In genomic region chr7:46447473-46448165, GRCm38 (mm10) we compare ENCODE assay signal across 19 mouse cellular contexts. TPM values are rescaled to one million over a fixed set of nuclear protein-coding genes. Genes with fewer than 3 reads are reported as not detected.
DNase-seq lines count a peak whose midpoint lies in the region; ATAC-seq and TF ChIP-seq lines count a peak whose summit lies in the region.
"Had no signal": no experiment of that assay in that cellular context is flagged by ENCODE, and none has a peak within 500 bp of the region (broad histone marks: within the 10 kb centered on the region; RNA-seq: fewer than 3 reads in every experiment).

No protein-coding gene starts in this region.

- H3K4me3 ChIP-seq in forebrain, postnatal 0 days (ENCODE audit: low read depth, low read length) = no peak overlapping the region
- H3K4me3 ChIP-seq in forebrain, embryonic 13.5 days = no peak overlapping the region
- no peak overlapping the region for H3K4me3 ChIP-seq in midbrain, embryonic 14.5 days (replicated peaks; ENCODE audit: low read depth, low read length)
- H3K4me3 ChIP-seq: embryonic facial prominence, embryonic 13.5 days; forebrain, embryonic 10.5 days; heart, embryonic 10.5 days; left cerebral cortex, adult 2 months; liver, embryonic 12.5 days; lung, embryonic 15.5 days had no signal

- H3K4me1 ChIP-seq in forebrain, postnatal 0 days (ENCODE audit: insufficient read depth) = 0 out of 2 replicates have a peak, but pooled peaks cover 4% of the 10 kb centered on the region
- H3K4me1 ChIP-seq in forebrain, embryonic 13.5 days = peaks cover 15% of the 10 kb centered on the region
- H3K4me1 ChIP-seq in midbrain, embryonic 14.5 days (ENCODE audit: control insufficient read depth, insufficient read depth, low read length) = peaks cover 22% of the 10 kb centered on the region
- H3K4me1 ChIP-seq: heart, embryonic 10.5 days; lung, embryonic 15.5 days had no signal

- no peaks in the 10 kb centered on the region for H3K9me3 ChIP-seq in forebrain, postnatal 0 days (ENCODE audit: low read length)
- H3K9me3 ChIP-seq in forebrain, embryonic 13.5 days (replicated peaks) = no peaks in the 10 kb centered on the region
- no peaks in the 10 kb centered on the region for H3K9me3 ChIP-seq in midbrain, embryonic 14.5 days (ENCODE audit: control insufficient read depth, low read length)
- H3K9me3 ChIP-seq: embryonic facial prominence, embryonic 13.5 days; forebrain, embryonic 10.5 days; heart, embryonic 10.5 days; liver, embryonic 12.5 days; lung, embryonic 15.5 days had no signal

- H3K36me3 ChIP-seq in forebrain, postnatal 0 days (ENCODE audit: insufficient read depth) = no peaks in the 10 kb centered on the region
- no peaks in the 10 kb centered on the region for H3K36me3 ChIP-seq in forebrain, embryonic 13.5 days (ENCODE audit: poor library complexity, severe bottlenecking)
- no peaks in the 10 kb centered on the region for H3K36me3 ChIP-seq in midbrain, embryonic 14.5 days (ENCODE audit: control insufficient read depth, insufficient read depth, low read length)
- H3K36me3 ChIP-seq: embryonic facial prominence, embryonic 13.5 days; forebrain, embryonic 10.5 days; heart, embryonic 10.5 days; liver, embryonic 12.5 days; lung, embryonic 15.5 days had no signal

- no peak for TF ChIP-seq CTCF in forebrain, postnatal 0 days (IDR thresholded peaks at IDR 0.05; ENCODE audit: low read depth)

- no peak overlapping the region for H3K4me2 ChIP-seq in forebrain, postnatal 0 days (ENCODE audit: low read depth)
- H3K4me2 ChIP-seq in forebrain, embryonic 13.5 days = no peak overlapping the region
- H3K4me2 ChIP-seq in midbrain, embryonic 14.5 days (ENCODE audit: low read length) = no peak overlapping the region
- H3K4me2 ChIP-seq: embryonic facial prominence, embryonic 13.5 days; liver, embryonic 12.5 days; lung, embryonic 15.5 days had no signal

- H3K27ac ChIP-seq in forebrain, postnatal 0 days (ENCODE audit: low read depth, low read length) = no peak overlapping the region
- H3K27ac ChIP-seq in forebrain, embryonic 13.5 days = no peak overlapping the region
- H3K27ac ChIP-seq in midbrain, embryonic 14.5 days (replicated peaks; ENCODE audit: low read depth, low read length) = peak overlapping the region; percentile 42; the same call in 1 of the 2 replicates
- H3K27ac ChIP-seq: embryonic facial prominence, embryonic 13.5 days; forebrain, embryonic 10.5 days; heart, embryonic 10.5 days; left cerebral cortex, adult 2 months; liver, embryonic 12.5 days; lung, embryonic 15.5 days had no signal

- peak; percentile 36; the same call in 1 of the 2 replicates for ATAC-seq in forebrain, postnatal 0 days
- ATAC-seq in forebrain, embryonic 13.5 days = no peak
- no peak for ATAC-seq in midbrain, embryonic 14.5 days (ENCODE audit: low FRiP score, low TSS enrichment)
- no peak for ATAC-seq in erythroblast, adult 5-6 weeks (replicated peaks; ENCODE audit: low FRiP score, poor library complexity, severe bottlenecking)
- ATAC-seq: intestine, embryonic 16.5 days; liver, embryonic 12.5 days had no signal

- DNase-seq in forebrain, postnatal 0 days = no peak
- peak; percentile 77 for DNase-seq in brain, adult 2 months (ENCODE audit: low read depth, low spot score)
- DNase-seq in cerebellum, adult 9-11 months = peak; percentile 80
- DNase-seq in midbrain, embryonic 14.5 days = peak; percentile 39
- DNase-seq in kidney, adult 18-20 months = no peak
- no peak for DNase-seq in thymus, adult 18-20 months
- DNase-seq: adrenal gland, adult 8-10 months; kidney, postnatal 10 days; retina, postnatal 1 day had no signal

- WGBS in forebrain, postnatal 0 days = 43% methylated on average over 9 of the region's 9 CpGs
- 65% methylated on average over 9 of the region's 9 CpGs for WGBS in forebrain, embryonic 13.5 days
- 50% methylated on average over 9 of the region's 9 CpGs for WGBS in midbrain, embryonic 14.5 days

- H3K9ac ChIP-seq in forebrain, postnatal 0 days = no peak overlapping the region
- no peak overlapping the region for H3K9ac ChIP-seq in forebrain, embryonic 13.5 days
- H3K9ac ChIP-seq in midbrain, embryonic 14.5 days (replicated peaks; ENCODE audit: low read length) = no peak overlapping the region
- H3K9ac ChIP-seq: embryonic facial prominence, embryonic 13.5 days; liver, embryonic 12.5 days; lung, embryonic 15.5 days had no signal

- no peaks in the 10 kb centered on the region for H3K27me3 ChIP-seq in forebrain, postnatal 0 days (ENCODE audit: insufficient read depth, low read length)
- H3K27me3 ChIP-seq in forebrain, embryonic 13.5 days = no peaks in the 10 kb centered on the region
- no peaks in the 10 kb centered on the region for H3K27me3 ChIP-seq in midbrain, embryonic 14.5 days (ENCODE audit: control insufficient read depth, insufficient read depth, low read length)
- H3K27me3 ChIP-seq: embryonic facial prominence, embryonic 13.5 days; liver, embryonic 12.5 days; lung, embryonic 15.5 days had no signal

RNA-seq across cellular contexts. Expression of gene Kcnc1, which starts 51.3 kb away (rescaled TPM):
- 19.2 and 23.3 TPM in 2 replicates for total RNA-seq in forebrain, postnatal 0 days (2014; rRNA removed)
- polyA plus RNA-seq in forebrain, postnatal 0 days (2015; fragmentation: Nextera tagmentation; extraction: Ambion mirVana) = 9.3 and 22.8 TPM in 2 replicates
- polyA plus RNA-seq in forebrain, embryonic 13.5 days (2015; fragmentation: Nextera tagmentation; extraction: Ambion mirVana) = 3.6 and 6.9 TPM in 2 replicates
- 13.9 and 15.4 TPM in 2 replicates for polyA plus RNA-seq in midbrain, embryonic 14.5 days (2014; fragmentation: Nextera tagmentation; extraction: Ambion mirVana)
- not detected in 2 replicates for total RNA-seq in erythroblast, adult 5-6 weeks (2015; ENCODE audit: low replicate concordance)
- not detected in 2 replicates for total RNA-seq in erythroblast, adult 5-6 weeks (2017; ENCODE audit: low replicate concordance)
- total RNA-seq: monocyte, adult 5-6 weeks had no signal

Comparison
In these comparisons a context has a peak if more than half of its experiments do, and no peak if none do; other contexts are left out.
1. DNase-seq: peak in brain, adult 2 months (single experiment), cerebellum, adult 9-11 months (single experiment) and midbrain, embryonic 14.5 days (single experiment); none in forebrain, postnatal 0 days (single experiment), kidney, adult 18-20 months (single experiment) and thymus, adult 18-20 months (0 of 2).